Mouse (Mus musculus): Measurements from ENCODE around the gene Duxf3.
"Not testable (repeated sequence)": the region's sequence is repeated elsewhere in the genome, so short reads cannot be mapped to it uniquely, and the experiment has no call there.

GRCm38 (mm10) chr10:58223161-58223560 is 9.3 kb downstream of the Duxf3 start:
- TF ChIP-seq CTCF, EP300 (IDR thresholded peaks at IDR 0.05; ENCODE audit: low read depth): not testable (repeated sequence)

Measured in liver, embryonic 14.5 days (tissue).